Mouse (Mus musculus): Measurements from ENCODE around the gene Cpn1. TPM values are rescaled to one million over a fixed set of nuclear protein-coding genes. Genes with fewer than 3 reads are reported as not detected.

The Cpn1 gene
- polyA plus RNA-seq, 1 experiment from 2014 or later = 0.18 TPM

- H3K27me3 ChIP-seq = no peaks in the 10 kb centered on the region
- WGBS = 71% methylated on average over 2 of the region's 2 CpGs
These were observed 69.0 kb downstream of the Cpn1 start for GRCm38 (mm10) chr19:43917406-43917691.

GRCm38 (mm10) chr19:43916586-43917405 lies 69.6 kb downstream of the Cpn1 start:
- 64% methylated on average over 21 of the region's 21 CpGs for WGBS
- Histone ChIP-seq H3K4me3 (no peak overlapping the region), H3K9me3 (no peaks in the 10 kb centered on the region), H3K9ac (no peak overlapping the region), H3K27ac (no peak overlapping the region), H3K4me1 (peaks cover 27% of the 10 kb centered on the region), H3K4me2 (no peak overlapping the region), H3K36me3 (peaks cover 4% of the 10 kb centered on the region; the same call in 1 of the 2 replicates), H3K27me3 (no peaks in the 10 kb centered on the region)
- ATAC-seq (ENCODE audit: insufficient number of reproducible peaks, low FRiP score, low TSS enrichment, low read depth) = no peak

More at GRCm38 (mm10) chr19:43917406-43917691, 69.0 kb downstream of the Cpn1 start:
- H3K36me3 ChIP-seq = no peaks in the 10 kb centered on the region
- H3K9me3 ChIP-seq = no peaks in the 10 kb centered on the region
- no peak overlapping the region for H3K4me2 ChIP-seq
- no peak overlapping the region for H3K4me3 ChIP-seq
- H3K27ac ChIP-seq = no peak overlapping the region
- ATAC-seq (ENCODE audit: insufficient number of reproducible peaks, low FRiP score, low TSS enrichment, low read depth) = no peak
- peaks cover 27% of the 10 kb centered on the region for H3K4me1 ChIP-seq
- H3K9ac ChIP-seq = no peak overlapping the region

GRCm38 (mm10) chr19:43915431-43915830 lies 70.9 kb downstream of the Cpn1 start:
- 65% methylated on average over 9 of the region's 9 CpGs for WGBS
- ATAC-seq (ENCODE audit: insufficient number of reproducible peaks, low FRiP score, low TSS enrichment, low read depth) = no peak
- peaks cover 20% of the 10 kb centered on the region; the same call in 1 of the 2 replicates for H3K4me1 ChIP-seq
- H3K9me3 ChIP-seq = no peaks in the 10 kb centered on the region
- H3K36me3 ChIP-seq = peaks cover 15% of the 10 kb centered on the region
- H3K4me2 ChIP-seq = no peak overlapping the region
- H3K9ac ChIP-seq = no peak overlapping the region
- H3K4me3 ChIP-seq = no peak overlapping the region
- H3K27me3 ChIP-seq = no peaks in the 10 kb centered on the region
- H3K27ac ChIP-seq = no peak overlapping the region

GRCm38 (mm10) chr19:43914986-43915385 lies 71.4 kb downstream of the Cpn1 start:
- no peak overlapping the region for H3K4me2 ChIP-seq
- peaks cover 18% of the 10 kb centered on the region; the same call in 1 of the 2 replicates for H3K4me1 ChIP-seq
- peaks cover 19% of the 10 kb centered on the region for H3K36me3 ChIP-seq
- H3K9me3 ChIP-seq = no peaks in the 10 kb centered on the region
- no peak overlapping the region for H3K27ac ChIP-seq
- no peak overlapping the region for H3K4me3 ChIP-seq
- ATAC-seq (ENCODE audit: insufficient number of reproducible peaks, low FRiP score, low TSS enrichment, low read depth) = no peak
- no peaks in the 10 kb centered on the region for H3K27me3 ChIP-seq
- 85% methylated on average over 9 of the region's 9 CpGs for WGBS
- H3K9ac ChIP-seq = no peak overlapping the region

GRCm38 (mm10) chr19:43912775-43913486 lies 73.4 kb downstream of the Cpn1 start:
- no peak overlapping the region for H3K27ac ChIP-seq
- H3K9me3 ChIP-seq = no peaks in the 10 kb centered on the region
- H3K9ac ChIP-seq = no peak overlapping the region
- H3K4me3 ChIP-seq = no peak overlapping the region
- peaks cover 33% of the 10 kb centered on the region for H3K36me3 ChIP-seq
- H3K27me3 ChIP-seq = no peaks in the 10 kb centered on the region
- no peak overlapping the region for H3K4me2 ChIP-seq
- H3K4me1 ChIP-seq = peaks cover 14% of the 10 kb centered on the region; the same call in 1 of the 2 replicates
- 79% methylated on average over 4 of the region's 4 CpGs for WGBS
- ATAC-seq (ENCODE audit: insufficient number of reproducible peaks, low FRiP score, low TSS enrichment, low read depth) = no peak

- Histone ChIP-seq H3K4me3 (no peak overlapping the region), H3K27me3 (no peaks in the 10 kb centered on the region), H3K4me1 (no peaks in the 10 kb centered on the region), H3K36me3 (peaks cover 48% of the 10 kb centered on the region), H3K27ac (no peak overlapping the region), H3K9ac (no peak overlapping the region), H3K4me2 (no peak overlapping the region), H3K9me3 (no peaks in the 10 kb centered on the region)
- ATAC-seq (ENCODE audit: insufficient number of reproducible peaks, low FRiP score, low TSS enrichment, low read depth) = no peak
- WGBS = 84% methylated on average over 7 of the region's 7 CpGs
These were observed 79.9 kb downstream of the Cpn1 start for GRCm38 (mm10) chr19:43906492-43906891.

Other genes with a start within 250 kb of the Cpn1 start
- gene Cutc, start 233.6 kb downstream of the Cpn1 start, polyA plus RNA-seq (2015; fragmentation: Nextera tagmentation; extraction: Ambion mirVana) = 13.6 and 13.7 TPM in 2 replicates
- 9.3 and 10.4 TPM in 2 replicates for gene Cox15, start 233.6 kb downstream of the Cpn1 start, polyA plus RNA-seq (2015; fragmentation: Nextera tagmentation; extraction: Ambion mirVana)
- 0.03 TPM in 1 of 2 replicates, not detected in the other for gene Abcc2, start 204.4 kb downstream of the Cpn1 start, polyA plus RNA-seq (2015; fragmentation: Nextera tagmentation; extraction: Ambion mirVana)
- 22.9 and 23.8 TPM in 2 replicates for gene Dnmbp, start 46.4 kb downstream of the Cpn1 start, polyA plus RNA-seq (2015; fragmentation: Nextera tagmentation; extraction: Ambion mirVana)
- 0.09 and 0.10 TPM in 2 replicates for gene Cyp2c23, start 42.7 kb upstream of the Cpn1 start, polyA plus RNA-seq (2015; fragmentation: Nextera tagmentation; extraction: Ambion mirVana)
- 42.5 and 46.1 TPM in 2 replicates for gene Erlin1, start 83.2 kb upstream of the Cpn1 start, polyA plus RNA-seq (2015; fragmentation: Nextera tagmentation; extraction: Ambion mirVana)
- gene Chuk, start 120.9 kb upstream of the Cpn1 start, polyA plus RNA-seq (2015; fragmentation: Nextera tagmentation; extraction: Ambion mirVana) = 31.8 and 35.1 TPM in 2 replicates
- 26.7 and 28.1 TPM in 2 replicates for gene Cwf19l1, start 149.3 kb upstream of the Cpn1 start, polyA plus RNA-seq (2015; fragmentation: Nextera tagmentation; extraction: Ambion mirVana)
- gene Bloc1s2, start 159.9 kb upstream of the Cpn1 start, polyA plus RNA-seq (2015; fragmentation: Nextera tagmentation; extraction: Ambion mirVana) = 80.0 and 82.2 TPM in 2 replicates
- gene Pkd2l1, start 205.9 kb upstream of the Cpn1 start, polyA plus RNA-seq (2015; fragmentation: Nextera tagmentation; extraction: Ambion mirVana) = not detected in 2 replicates
- gene Scd3, start 216.7 kb upstream of the Cpn1 start, polyA plus RNA-seq (2015; fragmentation: Nextera tagmentation; extraction: Ambion mirVana) = 0.15 and 0.29 TPM in 2 replicates